Mouse (Mus musculus): ENCODE measurements at regions not wholly inside any gene's neighbourhood (a gene's known extent, or its start where the extent isn't known, plus 50 kb on each side); places are given as distances from the start of the nearest gene placed in this dataset.
A peak's percentile ranks its signal among the peaks of the same experiment; 100 is the strongest.

- no peak for DNase-seq
- intact Hi-C loops (cut with DNase I; ENCODE audit: low total_unique reads), result no loop called here
These were observed 103.4 kb downstream of the Mreg start for GRCm38 (mm10) chr1:72108678-72109077.

GRCm38 (mm10) chr1:72107125-72107524 lies 105.0 kb downstream of the Mreg start:
- intact Hi-C loops (cut with DNase I; ENCODE audit: low total_unique reads), result no loop called here
- no peak for DNase-seq

- intact Hi-C loops (cut with DNase I; ENCODE audit: low total_unique reads), result no loop called here
- no peak for DNase-seq
These were observed 105.5 kb downstream of the Mreg start for GRCm38 (mm10) chr1:72106655-72107054.

- DNase-seq, result no peak
- intact Hi-C loops (cut with DNase I; ENCODE audit: low total_unique reads), result no loop called here
These were observed 106.6 kb downstream of the Mreg start for GRCm38 (mm10) chr1:72105435-72106057.

GRCm38 (mm10) chr1:72103962-72104361 lies 108.1 kb downstream of the Mreg start:
- intact Hi-C loops (cut with DNase I; ENCODE audit: low total_unique reads), result no loop called here
- no peak for DNase-seq

GRCm38 (mm10) chr1:72103387-72103786 lies 108.7 kb downstream of the Mreg start:
- intact Hi-C loops (cut with DNase I; ENCODE audit: low total_unique reads), result no loop called here
- no peak for DNase-seq

GRCm38 (mm10) chr1:72099447-72099846 lies 112.7 kb downstream of the Mreg start:
- no peak for DNase-seq
- intact Hi-C loops (cut with DNase I; ENCODE audit: low total_unique reads), result no loop called here

GRCm38 (mm10) chr1:72091344-72091743 lies 120.8 kb downstream of the Mreg start:
- intact Hi-C loops (cut with DNase I; ENCODE audit: low total_unique reads), result no loop called here
- no peak for DNase-seq

- DNase-seq, result no peak
- intact Hi-C loops (cut with DNase I; ENCODE audit: low total_unique reads), result no loop called here
These were observed 126.4 kb downstream of the Mreg start for GRCm38 (mm10) chr1:72085661-72086060.

- intact Hi-C loops (cut with DNase I; ENCODE audit: low total_unique reads), result no loop called here
- DNase-seq, result no peak
These were observed 127.9 kb downstream of the Mreg start for GRCm38 (mm10) chr1:72084219-72084618.

- intact Hi-C loops (cut with DNase I; ENCODE audit: low total_unique reads), result no loop called here
- DNase-seq, result no peak
These were observed 129.7 kb downstream of the Mreg start for GRCm38 (mm10) chr1:72082366-72082765.

GRCm38 (mm10) chr1:72081811-72082210 lies 130.3 kb downstream of the Mreg start:
- no peak for DNase-seq
- intact Hi-C loops (cut with DNase I; ENCODE audit: low total_unique reads), result no loop called here

- DNase-seq, result no peak
- intact Hi-C loops (cut with DNase I; ENCODE audit: low total_unique reads), result no loop called here
These were observed 133.1 kb downstream of the Mreg start for GRCm38 (mm10) chr1:72078926-72079550.

- DNase-seq, result no peak
- intact Hi-C loops (cut with DNase I; ENCODE audit: low total_unique reads), result no loop called here
These were observed 135.8 kb downstream of the Mreg start for GRCm38 (mm10) chr1:72076341-72076740.

- DNase-seq, result no peak
- intact Hi-C loops (cut with DNase I; ENCODE audit: low total_unique reads), result no loop called here
These were observed 136.6 kb downstream of the Mreg start for GRCm38 (mm10) chr1:72075464-72075863.

GRCm38 (mm10) chr1:72073245-72073644 lies 138.9 kb downstream of the Mreg start:
- intact Hi-C loops (cut with DNase I; ENCODE audit: low total_unique reads), result no loop called here

GRCm38 (mm10) chr1:72070489-72070888 lies 141.6 kb downstream of the Mreg start:
- intact Hi-C loops (cut with DNase I; ENCODE audit: low total_unique reads), result no loop called here
- DNase-seq, result no peak

More at GRCm38 (mm10) chr1:72073245-72073644, 138.9 kb downstream of the Mreg start:
- DNase-seq, result no peak

GRCm38 (mm10) chr1:72069056-72069455 lies 143.1 kb downstream of the Mreg start:
- intact Hi-C loops (cut with DNase I; ENCODE audit: low total_unique reads), result no loop called here
- no peak for DNase-seq

GRCm38 (mm10) chr1:72065090-72065489 lies 147.0 kb downstream of the Mreg start:
- no peak for DNase-seq
- intact Hi-C loops (cut with DNase I; ENCODE audit: low total_unique reads), result no loop called here

- no peak for DNase-seq
- intact Hi-C loops (cut with DNase I; ENCODE audit: low total_unique reads), result no loop called here
These were observed 151.7 kb downstream of the Mreg start for GRCm38 (mm10) chr1:72060393-72060792.

- intact Hi-C loops (cut with DNase I; ENCODE audit: low total_unique reads), result no loop called here
These were observed 153.9 kb downstream of the Mreg start for GRCm38 (mm10) chr1:72058045-72058703.

More at GRCm38 (mm10) chr1:72058045-72058703, 153.9 kb downstream of the Mreg start:
- peak; percentile 12 for DNase-seq

Measured in gastrocnemius, postnatal 14 days (tissue).